Mouse (Mus musculus) central nervous system, embryonic 11.5 days (tissue): ENCODE measurements around the gene Tent4b. TPM values are rescaled to one million over a fixed set of nuclear protein-coding genes. Genes with fewer than 3 reads are reported as not detected.

Source experiments
- polyA plus RNA-seq: library from polyadenylated mRNA; depleted of rRNA; stranded (reverse); fragments of >200 nt; gene quantifications from 2 replicates; pipeline ENCODE4 v1.2.3, GENCODE M21; 2012; rRNA removed

The Tent4b gene
- polyA plus RNA-seq = 19.1 and 28.2 TPM in 2 replicates

DNA sequence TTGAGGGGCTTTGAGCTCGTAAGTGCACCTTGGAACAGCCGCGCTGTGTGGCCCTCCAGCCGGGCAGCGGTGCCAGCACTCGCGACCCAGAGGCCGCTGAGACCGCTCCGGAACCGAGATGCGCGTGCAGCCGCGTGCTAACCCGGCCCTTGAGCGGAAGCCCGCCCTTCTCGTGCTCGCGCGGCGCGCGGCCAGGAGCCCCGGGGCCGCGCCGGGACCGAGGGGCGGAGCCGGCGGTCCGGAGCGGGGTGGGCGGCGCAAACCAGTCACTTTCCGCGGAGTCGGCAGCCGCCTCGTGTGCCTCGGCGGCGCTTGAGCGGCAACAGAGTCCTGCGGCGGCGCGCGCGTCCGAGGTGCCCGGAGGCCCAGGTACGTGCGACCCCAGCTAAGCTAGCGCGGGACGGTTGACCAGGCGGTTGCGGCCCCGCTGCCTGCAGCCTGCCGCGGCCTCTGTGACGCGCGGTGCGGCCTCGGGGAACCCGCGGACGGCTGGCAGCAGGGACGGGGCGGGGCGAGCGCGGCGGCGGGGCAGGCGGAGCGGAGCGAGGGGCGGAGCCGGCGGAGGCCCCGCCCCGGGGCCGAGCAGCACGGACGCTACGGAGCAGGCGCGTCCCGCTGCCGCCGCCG lies at the start of gene Tent4b:
Gene Tent4b, plus strand, starts transcription at position 269 of the 627 bp plus-strand sequence.

DNA sequence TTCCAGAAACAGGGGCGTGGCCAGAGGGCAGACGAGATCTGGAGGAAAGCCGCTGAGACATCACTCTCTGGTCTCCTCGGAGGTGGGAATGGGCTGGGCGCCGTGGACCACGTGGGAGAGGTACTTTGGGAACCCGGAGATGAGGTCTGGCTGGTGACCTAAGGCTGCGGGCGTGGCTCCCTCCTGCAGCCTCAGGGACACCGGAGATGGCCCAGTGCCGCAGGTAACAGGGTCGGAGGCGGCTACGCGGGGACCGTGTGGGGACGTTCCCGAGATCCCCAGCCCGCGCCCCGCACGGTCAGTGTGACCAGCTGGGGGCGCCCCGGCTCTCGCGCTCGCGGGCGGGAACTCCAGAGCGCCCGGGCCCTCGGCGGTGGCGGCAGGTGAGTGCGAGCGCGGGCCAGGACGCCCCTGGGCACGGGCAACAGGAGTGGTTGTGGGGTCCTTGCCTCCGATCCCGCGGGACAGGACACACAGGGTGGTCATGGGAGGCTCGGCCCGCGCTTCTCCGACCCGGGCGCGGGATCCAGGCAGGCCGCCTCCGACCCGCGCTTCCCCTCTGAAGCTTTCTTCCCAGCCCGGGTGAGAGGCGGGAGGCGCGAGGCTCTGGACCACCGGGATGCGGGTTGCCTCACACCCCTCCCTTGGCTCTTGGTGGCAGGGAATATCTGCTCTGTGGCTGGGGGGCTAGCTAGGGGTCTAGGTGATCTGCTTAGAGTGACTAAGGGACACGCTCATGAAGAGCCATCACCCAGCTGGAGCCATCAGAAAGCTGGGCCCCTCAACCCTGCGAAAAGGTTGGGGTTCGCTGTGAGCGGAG lies 73.4 kb downstream of the Tent4b start, which contains the start of gene Adcy7:
Gene Adcy7, plus strand, starts transcription at position 173 of the 820 bp plus-strand sequence.

Other genes with a start within 250 kb of the Tent4b start
- 63.4 and 64.0 TPM in 2 replicates for gene Zfp423, start 239.6 kb upstream of the Tent4b start, polyA plus RNA-seq
- 45.3 and 70.8 TPM in 2 replicates for gene Cnep1r1, start 80.4 kb upstream of the Tent4b start, polyA plus RNA-seq
- gene Heatr3, start 61.4 kb upstream of the Tent4b start, polyA plus RNA-seq = 43.2 and 43.8 TPM in 2 replicates
- gene Adcy7, start 73.2 kb downstream of the Tent4b start, polyA plus RNA-seq = 4.2 and 5.0 TPM in 2 replicates
- 95.1 and 142 TPM in 2 replicates for gene Brd7, start 163.0 kb downstream of the Tent4b start, polyA plus RNA-seq